Mouse (Mus musculus) frontal cortex, postnatal 14 days (tissue): ENCODE measurements around the gene Wdr72.

Experiments used
- DNase-seq, 2 experiments: peaks; one replicate each; pipeline ENCODE4 v3.0.0; 2022; ENCODE audit warnings: low spot score in 2 of 2

The Wdr72 gene

GRCm38 (mm10) chr9:74109761-74110460, at the start of gene Wdr72:
TSS of gene Wdr72 (plus strand) at chr9:74110356.
- DNase-seq = no peak

GRCm38 (mm10) chr9:74066278-74066677, 43.9 kb upstream of the Wdr72 start:
- no peak for DNase-seq

- no peak for DNase-seq
These were observed 43.4 kb upstream of the Wdr72 start for GRCm38 (mm10) chr9:74066766-74067165.

GRCm38 (mm10) chr9:74075958-74076357, 34.2 kb upstream of the Wdr72 start:
- no peak for DNase-seq

GRCm38 (mm10) chr9:74078458-74078857, 31.7 kb upstream of the Wdr72 start:
- DNase-seq = no peak

GRCm38 (mm10) chr9:74080241-74080640, 29.9 kb upstream of the Wdr72 start:
- DNase-seq = no peak

- DNase-seq = no peak
These were observed 8.6 kb upstream of the Wdr72 start for GRCm38 (mm10) chr9:74101591-74101990.

GRCm38 (mm10) chr9:74102615-74103014, 7.5 kb upstream of the Wdr72 start:
- DNase-seq = no peak

- no peak for DNase-seq
These were observed 283 bp downstream of the Wdr72 start for GRCm38 (mm10) chr9:74110461-74110816.

GRCm38 (mm10) chr9:74112526-74112925, 2.4 kb downstream of the Wdr72 start:
- DNase-seq = no peak

- no peak for DNase-seq
These were observed 16.1 kb downstream of the Wdr72 start for GRCm38 (mm10) chr9:74126222-74126621.

- DNase-seq = no peak
These were observed 23.9 kb downstream of the Wdr72 start for GRCm38 (mm10) chr9:74134010-74134409.

GRCm38 (mm10) chr9:74141864-74142263, 31.7 kb downstream of the Wdr72 start:
- peak; percentile 20 to 62 for DNase-seq

- DNase-seq = no peak
These were observed 32.5 kb downstream of the Wdr72 start for GRCm38 (mm10) chr9:74142705-74143104.

- no peak for DNase-seq
These were observed 35.0 kb downstream of the Wdr72 start for GRCm38 (mm10) chr9:74145203-74145602.

GRCm38 (mm10) chr9:74148306-74148705, 38.1 kb downstream of the Wdr72 start:
- no peak for DNase-seq

- DNase-seq = no peak
These were observed 50.3 kb downstream of the Wdr72 start for GRCm38 (mm10) chr9:74160361-74160933.

GRCm38 (mm10) chr9:74165697-74166096, 55.5 kb downstream of the Wdr72 start:
- no peak for DNase-seq

- no peak for DNase-seq
These were observed 59.7 kb downstream of the Wdr72 start for GRCm38 (mm10) chr9:74169904-74170303.

- no peak for DNase-seq
These were observed 76.7 kb downstream of the Wdr72 start for GRCm38 (mm10) chr9:74186748-74187400.

- no peak for DNase-seq
These were observed 77.4 kb downstream of the Wdr72 start for GRCm38 (mm10) chr9:74187401-74188029.

- DNase-seq = no peak
These were observed 84.7 kb downstream of the Wdr72 start for GRCm38 (mm10) chr9:74194898-74195297.

- DNase-seq = no peak
These were observed 118.1 kb downstream of the Wdr72 start for GRCm38 (mm10) chr9:74228272-74228671.
